Mouse (Mus musculus) stomach, embryonic 14.5 days (tissue): ENCODE measurements around the gene Taf3. TPM values are rescaled to one million over a fixed set of nuclear protein-coding genes. Genes with fewer than 3 reads are reported as not detected.

ENCODE experiments used
- ATAC-seq: fragments of 200-750 bp; cut with Nextera tagmentation; 2 replicates; pipeline ENCODE4 v1.8.0; 2017; ENCODE audit warnings: low read depth, moderate TSS enrichment; ENCODE audit not compliant: insufficient number of reproducible peaks, insufficient read depth, low FRiP score
- H3K27ac ChIP-seq: fragments of 300-500 bp; sonication (generic); 2 replicates; pipeline ENCODE4 v1.5.1; 2014; ENCODE audit warnings: mild to moderate bottlenecking, low read length, moderate library complexity, mixed read lengths
- H3K27me3 ChIP-seq: fragments of 300-500 bp; sonication (generic); 2 replicates; pipeline ENCODE4 v1.6.1; 2014; ENCODE audit warnings: low read length, control low read depth, mixed read lengths; ENCODE audit not compliant: control insufficient read depth, insufficient read depth
- H3K36me3 ChIP-seq: fragments of 300-500 bp; sonication (generic); 2 replicates; pipeline ENCODE4 v1.6.1; 2014; ENCODE audit warnings: mild to moderate bottlenecking, control low read depth, low read length, moderate library complexity, mixed read lengths; ENCODE audit not compliant: control insufficient read depth, insufficient read depth
- H3K4me1 ChIP-seq: fragments of 300-500 bp; sonication (generic); 2 replicates; pipeline ENCODE4 v1.6.1; 2014; ENCODE audit warnings: low read length, control low read depth, mixed read lengths; ENCODE audit not compliant: control insufficient read depth, insufficient read depth
- H3K4me2 ChIP-seq: fragments of 300-500 bp; sonication (generic); replicated peaks from 2 replicates; pipeline ENCODE4 v1.6.1; 2014; ENCODE audit warnings: low read depth, low read length, control low read depth
- H3K4me3 ChIP-seq: fragments of 300-500 bp; sonication (generic); 2 replicates; pipeline ENCODE4 v1.5.1; 2014; ENCODE audit warnings: low read depth, low read length, control low read depth
- H3K9ac ChIP-seq: fragments of 300-500 bp; sonication (generic); replicated peaks from 2 replicates; pipeline ENCODE4 v1.6.1; 2014; ENCODE audit warnings: low read depth, mild to moderate bottlenecking, control low read depth, low read length, moderate library complexity, mixed read lengths
- H3K9me3 ChIP-seq: fragments of 300-500 bp; sonication (generic); 2 replicates; pipeline ENCODE4 v1.6.1; 2016; ENCODE audit warnings: low read depth, low read length, control low read depth; ENCODE audit not compliant: control insufficient read depth
- WGBS: fragments of 180-500 bp; shearing (Covaris S2); extraction: QIAGEN DNeasy Blood & Tissue Kit; methylation state at CpG from one replicate; pipeline ENCODE4 v1.1.7; 2014; 5-methylcytosine and 5-hydroxymethylcytosine counted together
- polyA plus RNA-seq: library from polyadenylated mRNA; unstranded; fragments of >200 nt; fragmentation: Nextera tagmentation; extraction: Ambion mirVana; gene quantifications from 2 replicates; pipeline ENCODE4 v1.2.1, GENCODE M21; 2014

Taf3 gene
- polyA plus RNA-seq, 1 experiment from 2014 or later: 14.3 TPM

GRCm38 (mm10) chr2:9867092-9867825, 181.1 kb downstream of the Taf3 start:
- no peaks in the 10 kb centered on the region for H3K36me3 ChIP-seq
- no peak overlapping the region for H3K4me3 ChIP-seq
- no peaks in the 10 kb centered on the region for H3K4me1 ChIP-seq
- no peak overlapping the region for H3K27ac ChIP-seq
- no peak overlapping the region for H3K4me2 ChIP-seq
- 51% methylated on average over 12 of the region's 12 CpGs for WGBS
- no peak for ATAC-seq
- H3K9ac ChIP-seq: no peak overlapping the region
- no peaks in the 10 kb centered on the region for H3K9me3 ChIP-seq
- H3K27me3 ChIP-seq: 0 out of 2 replicates have a peak, but pooled peaks cover 8% of the 10 kb centered on the region

Other genes with a start within 250 kb of the Taf3 start
- gene 4930412O13Rik, start 167.3 kb downstream of the Taf3 start, polyA plus RNA-seq: not detected in 2 replicates
- not detected in 2 replicates for gene 9230102O04Rik, start 159.1 kb downstream of the Taf3 start, polyA plus RNA-seq
- 4.1 and 4.8 TPM in 2 replicates for gene Gata3, start 158.6 kb downstream of the Taf3 start, polyA plus RNA-seq
- gene Atp5c1, start 31.9 kb upstream of the Taf3 start, polyA plus RNA-seq: 614 and 637 TPM in 2 replicates
- 29.1 and 34.0 TPM in 2 replicates for gene Kin, start 32.0 kb upstream of the Taf3 start, polyA plus RNA-seq
- 7.0 and 7.7 TPM in 2 replicates for gene Itih2, start 82.8 kb upstream of the Taf3 start, polyA plus RNA-seq
- 14.8 and 15.6 TPM in 2 replicates for gene Itih5, start 105.0 kb upstream of the Taf3 start, polyA plus RNA-seq